Mouse (Mus musculus) CD8-positive naive resting alpha-beta T cell, adult 2 months (primary cell): ENCODE measurements around the gene Bola1.
A peak's percentile ranks its signal among the peaks of the same experiment; 100 is the strongest.

Experiments used
- DNase-seq, 2 experiments: peaks; one replicate each; pipeline ENCODE4 v3.0.0; 2022; ENCODE audit warnings: low read depth in 2 of 2, low spot score in 2 of 2

The Bola1 gene

GRCm38 (mm10) chr3:96219661-96220130 lies at the start of gene Bola1, which contains the start of gene Hist2h2ab:
Gene Bola1 (minus strand): TSS chr3:96219709.
Gene Hist2h2ab (plus strand): TSS chr3:96219865.
- peak; percentile 62 to 67 for DNase-seq

- DNase-seq = peak in 1 of 2 experiments; percentile 23
These were observed 49.4 kb upstream of the Bola1 start for GRCm38 (mm10) chr3:96268776-96269378.

DNA sequence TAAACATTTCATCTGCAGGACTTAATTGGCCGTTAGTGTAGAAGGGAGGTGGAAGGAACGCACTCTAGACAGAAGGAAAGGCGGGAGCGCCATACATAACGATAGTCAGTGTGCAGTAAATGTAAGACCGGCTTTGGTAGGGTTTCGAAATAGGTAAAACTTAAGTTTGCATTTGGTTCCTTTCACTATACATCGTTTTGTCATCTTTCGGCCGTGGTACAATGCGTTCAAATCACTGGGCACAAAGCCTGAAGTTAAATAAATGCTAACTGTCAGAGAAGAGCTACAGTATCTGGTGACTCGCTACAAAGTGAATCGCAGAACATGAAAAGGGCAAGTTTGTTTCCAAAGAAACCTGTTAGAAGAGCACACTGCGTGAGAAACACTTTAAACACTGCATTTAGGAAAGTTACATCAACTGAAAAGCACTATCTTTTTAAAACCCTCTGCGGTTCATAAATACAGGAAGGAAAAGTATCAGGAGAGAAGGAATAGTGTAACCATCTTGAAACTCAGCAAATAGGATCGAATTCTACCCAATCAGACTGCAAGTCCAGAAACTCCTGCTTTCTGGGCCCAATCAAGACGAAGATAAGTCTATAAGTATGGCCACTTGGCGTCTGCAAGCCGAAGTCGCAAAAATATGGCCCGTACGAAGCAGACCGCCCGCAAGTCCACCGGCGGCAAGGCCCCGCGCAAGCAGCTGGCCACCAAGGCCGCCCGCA lies 48.7 kb upstream of the Bola1 start, which contains the start of gene Hist2h3b:
Hist2h3b (plus strand) TSS at position 604 of the 725 bp plus-strand sequence.
- DNase-seq = peak; percentile 28 to 42

GRCm38 (mm10) chr3:96267541-96267940 lies 48.0 kb upstream of the Bola1 start:
- no peak for DNase-seq

- DNase-seq = no peak
These were observed 46.7 kb upstream of the Bola1 start for GRCm38 (mm10) chr3:96266132-96266710.

GRCm38 (mm10) chr3:96264404-96264949 lies 45.0 kb upstream of the Bola1 start:
- no peak for DNase-seq

DNA sequence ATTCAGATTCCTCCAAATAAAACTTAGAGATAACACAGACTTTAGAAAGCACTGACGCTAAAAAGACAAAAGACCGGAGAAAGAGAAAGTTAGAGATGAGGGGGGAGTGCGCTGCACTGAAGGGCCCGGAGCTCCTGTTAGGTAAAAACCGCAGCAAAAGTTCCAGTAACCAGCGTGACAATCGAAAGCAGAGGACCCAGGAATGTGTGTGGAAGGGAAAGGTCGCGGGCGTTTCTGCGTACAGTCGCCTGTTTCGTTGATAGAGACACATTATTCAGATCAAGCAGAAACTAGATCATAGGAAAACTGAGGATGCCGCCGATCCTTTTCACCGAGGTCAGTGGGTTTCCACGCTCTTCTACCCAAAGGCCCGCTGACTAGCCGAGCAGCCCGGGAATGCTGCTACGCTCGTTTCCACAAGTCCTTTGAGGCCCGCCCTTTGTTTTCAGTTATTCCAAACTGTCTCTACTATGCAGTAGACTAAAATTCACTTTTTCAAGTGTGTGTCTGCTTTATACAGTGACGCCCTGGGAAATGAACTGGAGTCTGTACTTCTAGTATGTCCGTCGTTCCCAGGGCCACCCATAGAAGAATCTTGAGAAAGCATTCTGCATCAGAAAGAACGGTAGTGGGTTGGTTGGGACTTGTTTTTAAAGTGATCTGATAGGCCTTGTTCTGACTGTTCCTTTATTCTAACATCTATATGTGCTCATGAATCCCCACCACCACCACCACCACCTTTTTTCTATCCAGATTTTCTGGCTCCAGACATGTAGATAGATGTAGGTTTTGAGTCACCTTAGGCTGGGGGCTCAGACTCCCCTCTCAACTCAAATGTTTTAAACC lies 44.3 kb upstream of the Bola1 start:
- peak in 1 of 2 experiments; percentile 44 for DNase-seq

- peak; percentile 91 to 96 for DNase-seq
These were observed 43.6 kb upstream of the Bola1 start, which contains the start of gene Hist2h4 for GRCm38 (mm10) chr3:96262979-96263550. Gene Hist2h4 (minus strand): TSS chr3:96263311.

DNA sequence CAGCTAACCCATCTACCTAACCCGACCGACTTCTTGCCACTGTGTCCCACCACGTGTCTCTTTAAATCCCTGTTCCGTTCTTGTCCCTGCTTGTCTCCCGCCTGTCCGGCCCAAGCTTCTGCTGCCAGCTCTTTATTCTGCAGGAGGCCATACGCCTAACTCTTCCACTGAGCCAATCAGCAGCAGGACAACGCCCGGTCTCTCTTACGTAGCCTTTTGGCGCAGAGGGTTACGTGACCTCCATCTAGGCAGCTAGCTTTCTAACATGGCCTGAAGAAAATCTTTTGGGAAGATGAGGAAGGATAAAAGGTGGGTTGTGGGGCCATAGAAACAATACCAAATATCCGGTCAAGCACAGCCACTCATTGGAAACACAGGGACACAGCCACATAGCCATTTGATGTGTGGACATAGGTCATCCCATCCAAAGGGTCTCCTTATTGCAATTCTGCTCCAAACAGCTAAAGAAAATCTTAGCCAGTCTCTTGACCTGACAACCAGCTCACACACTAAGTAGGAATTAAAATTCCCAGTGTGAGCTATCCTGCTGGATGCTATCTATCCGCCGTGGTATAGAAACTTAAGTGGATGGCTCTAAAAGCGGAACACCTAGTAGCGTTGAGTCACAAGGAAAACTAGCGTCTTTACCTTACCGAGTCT lies 42.8 kb upstream of the Bola1 start:
- DNase-seq = peak; percentile 43 to 50

GRCm38 (mm10) chr3:96261623-96262022 lies 42.1 kb upstream of the Bola1 start:
- DNase-seq = no peak

- no peak for DNase-seq
These were observed 40.7 kb upstream of the Bola1 start for GRCm38 (mm10) chr3:96260220-96260619.

- DNase-seq = no peak
These were observed 37.7 kb upstream of the Bola1 start for GRCm38 (mm10) chr3:96257190-96257589.

- DNase-seq = no peak
These were observed 36.6 kb upstream of the Bola1 start for GRCm38 (mm10) chr3:96255926-96256593.

DNA sequence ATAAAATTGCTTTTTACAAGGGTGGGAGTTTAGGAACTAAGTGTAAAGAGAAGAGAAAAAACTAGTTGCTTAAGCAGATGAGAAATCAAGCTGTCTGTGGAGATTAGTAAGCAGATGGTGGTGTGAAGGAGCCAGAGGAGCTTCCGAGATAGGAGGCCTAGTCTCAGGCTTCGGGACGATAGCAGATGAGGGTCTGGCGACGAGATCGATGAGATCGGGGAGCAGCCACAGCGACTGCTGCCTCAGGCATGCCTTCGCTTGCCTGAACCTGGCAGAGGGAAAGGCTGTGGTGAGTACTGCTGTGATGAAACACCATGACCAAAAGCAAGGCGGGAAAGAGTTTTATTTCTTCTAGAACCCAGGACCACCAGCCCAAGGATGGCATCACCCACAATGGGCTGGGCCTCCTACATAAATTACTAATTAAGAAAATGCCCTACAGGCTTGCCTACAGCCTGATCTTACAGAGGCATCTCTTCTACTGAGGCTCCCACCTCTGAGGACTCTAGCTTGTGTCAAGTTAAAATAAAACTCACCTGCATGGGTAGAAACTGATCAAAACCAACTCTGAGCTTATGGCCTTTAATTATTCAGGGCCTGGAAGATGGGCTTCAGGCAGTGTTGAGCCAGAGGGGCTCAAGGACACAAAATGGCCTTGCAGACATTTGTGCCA lies 35.3 kb upstream of the Bola1 start:
- DNase-seq = no peak

DNA sequence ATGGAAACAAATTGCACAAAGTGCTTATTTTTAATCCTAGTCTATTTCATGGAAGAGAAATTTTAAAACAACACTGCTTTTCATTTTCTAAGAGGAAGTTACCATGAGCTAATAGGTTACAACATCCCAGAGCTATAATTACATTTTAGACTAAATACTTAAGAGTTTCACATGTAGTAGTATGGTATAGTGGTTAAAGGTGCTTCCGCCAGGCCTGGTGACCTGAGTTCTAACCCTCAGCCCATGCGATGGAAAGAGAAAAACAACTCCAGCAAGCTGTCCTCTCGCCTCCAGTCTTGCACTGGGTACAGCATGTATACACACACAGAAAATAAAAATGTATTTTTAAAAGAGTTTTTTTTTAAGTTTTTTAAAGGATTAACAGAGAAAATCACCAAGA lies 32.3 kb upstream of the Bola1 start:
- no peak for DNase-seq

DNA sequence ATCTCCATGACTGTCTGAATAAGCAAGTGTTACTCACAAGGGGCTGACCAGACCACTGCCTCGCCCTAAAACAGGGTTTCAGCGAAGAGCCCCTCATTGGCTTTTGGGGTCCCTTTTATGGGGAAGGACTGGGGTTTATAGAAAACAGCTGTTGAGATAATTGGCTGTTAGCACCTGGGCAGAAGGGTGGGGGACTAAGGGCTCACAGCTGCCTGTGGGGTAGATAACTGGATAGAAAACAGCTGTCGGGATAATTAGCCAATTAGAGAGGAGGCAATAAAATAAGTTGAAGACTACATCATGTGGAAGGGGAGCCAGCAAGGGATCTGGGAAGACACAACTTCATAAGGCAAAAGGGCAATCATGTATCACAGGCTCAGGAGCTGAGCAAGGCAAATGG lies 31.4 kb upstream of the Bola1 start:
- no peak for DNase-seq

DNA sequence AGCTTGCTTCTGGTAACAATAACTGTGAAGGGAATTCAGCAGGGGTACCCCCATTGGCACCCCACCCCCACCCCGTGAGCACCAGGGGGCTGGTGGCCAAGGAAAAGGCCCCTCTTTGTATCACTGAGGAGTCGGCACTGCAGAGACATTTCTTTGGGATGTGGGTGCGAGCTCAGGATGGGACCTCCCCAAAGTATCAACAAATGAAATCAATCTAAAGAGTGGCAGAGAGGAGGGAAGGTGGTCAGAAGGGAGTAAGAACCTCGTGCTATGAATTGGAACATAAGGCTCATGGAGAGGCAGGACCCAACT lies 29.5 kb upstream of the Bola1 start:
- DNase-seq = no peak

DNA sequence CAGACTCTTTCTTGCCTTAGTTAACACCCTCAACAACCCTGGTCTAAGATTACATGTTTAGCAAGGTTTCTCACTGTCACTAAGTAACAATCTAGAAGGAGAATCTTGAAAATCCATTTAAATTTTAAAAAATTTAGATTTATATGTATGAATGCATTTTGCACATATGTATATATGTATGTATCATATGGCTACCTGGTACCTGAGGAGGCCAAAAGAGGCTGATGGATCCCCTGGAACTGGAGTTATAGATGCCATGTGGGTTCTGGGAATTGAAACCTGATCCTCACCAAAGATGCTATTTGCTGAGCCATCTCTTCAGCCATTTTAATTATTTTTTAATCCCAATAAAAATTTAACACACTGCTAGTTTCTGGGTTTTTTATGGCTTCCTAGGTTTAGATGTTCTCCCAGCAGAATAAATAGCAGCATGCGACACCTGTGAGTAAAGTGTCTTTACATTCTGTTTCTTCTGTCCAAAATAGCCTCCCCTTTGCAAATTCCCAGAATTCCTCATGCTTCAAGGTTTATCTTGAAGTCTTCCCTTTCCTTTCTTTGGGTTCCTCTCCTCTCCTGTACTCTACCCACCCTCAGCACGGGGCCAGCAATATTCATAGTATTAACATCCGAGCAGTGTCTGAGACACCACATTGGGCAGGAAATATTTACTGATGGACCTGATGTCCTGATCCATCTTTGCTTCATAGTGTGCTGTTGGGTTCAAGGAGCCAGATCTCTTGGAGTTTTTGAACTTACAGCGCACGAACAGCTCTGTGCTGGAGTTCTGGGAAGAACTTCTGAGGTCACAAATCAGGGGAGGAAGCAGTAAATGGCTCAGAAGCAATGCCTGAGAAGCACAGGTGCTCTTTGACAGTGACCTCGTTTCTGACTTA lies 28.9 kb upstream of the Bola1 start:
- DNase-seq = no peak
